Mouse (Mus musculus): Measurements from ENCODE around the gene Vamp1.

DNA sequence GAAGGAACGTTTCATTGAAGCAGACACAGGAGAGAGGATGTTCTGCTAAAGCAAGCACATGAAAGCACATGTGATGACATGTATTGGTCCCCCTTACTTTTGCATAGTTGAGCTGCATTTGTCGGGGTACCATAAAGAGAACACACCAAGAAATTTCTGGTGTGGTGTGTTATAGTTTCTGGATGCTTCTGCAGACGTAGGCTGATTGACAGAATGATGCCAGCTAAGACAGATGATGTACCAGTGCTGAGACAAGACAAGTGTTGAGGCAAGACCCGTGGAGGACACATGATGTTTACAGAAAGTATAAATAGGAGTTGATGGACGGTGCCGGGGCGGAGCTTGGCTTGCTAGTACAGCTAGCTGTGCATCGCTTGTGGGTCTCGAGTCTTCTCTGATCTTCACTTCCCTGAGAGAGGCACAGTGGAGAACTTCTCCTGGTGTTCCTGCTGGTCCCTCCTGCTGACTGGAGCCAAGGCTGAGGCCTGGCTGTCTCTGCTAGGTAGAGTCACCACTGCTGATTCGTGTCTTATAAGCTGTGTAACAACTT, 44.7 kb downstream of the Vamp1 start:
- no peak for TF ChIP-seq CTCF (conservative IDR thresholded peaks at IDR 0.05; ENCODE audit: insufficient read depth, insufficient read length, low read depth, low read length)
- TF ChIP-seq POLR2A (IDR thresholded peaks at IDR 0.05; ENCODE audit: low read depth, low read length): no peak
